Mouse (Mus musculus) frontal cortex, postnatal 25 days (tissue): ENCODE measurements around the gene Lrp1.

ENCODE experiments used
- DNase-seq, 2 experiments: peaks; one replicate each; pipeline ENCODE4 v3.0.0; 2022; ENCODE audit warnings: low spot score in 2 of 2

Lrp1 gene

GRCm38 (mm10) chr10:127500894-127501893 lies 119.8 kb downstream of the Lrp1 start, which contains the start of gene Stac3:
Gene Stac3, plus strand, starts transcription at chr10:127501686.
- no peak for DNase-seq

- no peak for DNase-seq
Observed at GRCm38 (mm10) chr10:127500042-127500441, 120.9 kb downstream of the Lrp1 start.

- no peak for DNase-seq
Observed at GRCm38 (mm10) chr10:127499516-127499915, 121.4 kb downstream of the Lrp1 start.

- no peak for DNase-seq
Observed at GRCm38 (mm10) chr10:127496156-127496555, 124.8 kb downstream of the Lrp1 start.

GRCm38 (mm10) chr10:127492118-127492517 lies 128.8 kb downstream of the Lrp1 start:
- no peak for DNase-seq

- DNase-seq: no peak
Observed at GRCm38 (mm10) chr10:127491128-127491512, 129.8 kb downstream of the Lrp1 start.

- no peak for DNase-seq
Observed at GRCm38 (mm10) chr10:127490160-127491127, 130.5 kb downstream of the Lrp1 start.

- DNase-seq: no peak
Observed at GRCm38 (mm10) chr10:127488856-127489255, 132.1 kb downstream of the Lrp1 start.
